Mouse (Mus musculus): Measurements from ENCODE around the gene Ceacam1.
A peak's percentile ranks its signal among the peaks of the same experiment; 100 is the strongest.
"Not testable (repeated sequence)": the region's sequence is repeated elsewhere in the genome, so short reads cannot be mapped to it uniquely, and the experiment has no call there.

The Ceacam1 gene

GRCm38 (mm10) chr7:25439978-25440815 is 37.2 kb downstream of the Ceacam1 start:
- no peak for DNase-seq (ENCODE audit: low spot score)

GRCm38 (mm10) chr7:25439124-25439822 is 38.1 kb downstream of the Ceacam1 start:
- DNase-seq (ENCODE audit: low spot score), result no peak

DNA sequence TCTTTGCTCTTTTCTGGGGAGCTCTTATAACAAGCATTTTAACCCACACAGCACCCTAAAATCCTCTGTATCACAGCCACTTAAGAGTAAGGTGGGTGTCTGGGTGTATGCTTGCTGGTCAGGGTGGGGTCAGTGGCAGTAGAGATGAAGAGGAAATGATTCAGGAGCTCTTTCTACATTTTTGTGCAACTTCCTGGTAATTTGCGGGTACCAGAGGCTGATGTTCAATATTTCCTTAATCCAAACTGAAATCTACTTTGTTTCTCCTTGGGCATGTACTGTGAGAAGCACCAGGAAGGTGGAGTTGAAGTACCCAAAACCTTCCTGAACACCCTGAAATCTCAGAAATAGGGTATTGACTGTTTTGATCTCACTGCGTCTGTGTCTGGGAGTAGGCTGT is 40.7 kb downstream of the Ceacam1 start:
- no peak for DNase-seq (ENCODE audit: low spot score)

DNA sequence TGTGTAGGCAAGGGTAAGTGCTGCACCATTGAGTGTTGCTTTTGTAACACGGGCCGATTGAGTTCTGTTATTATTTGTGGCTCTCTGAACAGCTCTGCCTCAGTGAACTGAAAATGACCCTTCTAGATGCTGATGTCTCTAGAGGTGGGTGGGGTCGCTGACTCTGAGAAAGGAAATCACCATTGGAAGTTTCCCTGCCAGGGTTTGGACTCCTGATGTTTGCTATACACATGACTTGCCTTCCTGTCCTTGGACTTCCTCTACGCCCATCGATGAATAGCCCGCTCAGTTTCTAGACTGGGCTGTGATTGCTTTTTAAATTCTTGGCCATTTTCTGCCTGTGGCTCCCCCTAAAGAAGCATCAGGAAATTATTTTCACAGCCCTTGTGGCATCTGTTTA is 41.2 kb downstream of the Ceacam1 start:
- no peak for DNase-seq (ENCODE audit: low spot score)

- DNase-seq (ENCODE audit: low spot score), result no peak
Measured at GRCm38 (mm10) chr7:25435546-25435851, 41.9 kb downstream of the Ceacam1 start.

- no peak for DNase-seq (ENCODE audit: low spot score)
Measured at GRCm38 (mm10) chr7:25434654-25435545, 42.5 kb downstream of the Ceacam1 start.

- no peak for DNase-seq (ENCODE audit: low spot score)
Measured at GRCm38 (mm10) chr7:25433781-25434560, 43.4 kb downstream of the Ceacam1 start.

DNA sequence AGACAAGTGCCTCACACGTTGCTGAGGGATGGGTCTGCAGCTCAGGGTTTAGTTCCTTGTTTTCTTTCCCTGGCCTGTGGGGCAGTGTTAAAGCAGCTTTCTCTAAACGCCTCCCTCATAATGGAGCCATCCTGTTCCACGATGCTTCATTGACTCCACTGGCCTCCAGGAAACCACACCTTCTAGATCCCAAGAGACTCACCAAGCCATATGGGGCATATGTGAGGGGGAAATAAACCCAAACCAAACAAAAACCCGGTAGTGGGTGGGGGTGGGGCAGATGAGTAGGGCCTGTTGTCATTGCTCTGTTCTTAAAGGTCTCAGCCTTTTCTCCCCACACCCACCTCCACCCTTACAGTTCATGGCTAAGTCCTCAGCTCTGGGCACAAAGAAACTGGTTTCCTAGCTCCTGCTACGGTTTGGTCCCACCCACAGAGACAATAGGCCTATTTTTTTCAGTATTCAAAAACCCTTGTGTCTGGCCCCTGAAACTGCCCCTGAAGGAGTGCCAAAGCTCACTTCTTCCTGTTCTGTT is 44.3 kb downstream of the Ceacam1 start:
- DNase-seq (ENCODE audit: low spot score), result no peak

DNA sequence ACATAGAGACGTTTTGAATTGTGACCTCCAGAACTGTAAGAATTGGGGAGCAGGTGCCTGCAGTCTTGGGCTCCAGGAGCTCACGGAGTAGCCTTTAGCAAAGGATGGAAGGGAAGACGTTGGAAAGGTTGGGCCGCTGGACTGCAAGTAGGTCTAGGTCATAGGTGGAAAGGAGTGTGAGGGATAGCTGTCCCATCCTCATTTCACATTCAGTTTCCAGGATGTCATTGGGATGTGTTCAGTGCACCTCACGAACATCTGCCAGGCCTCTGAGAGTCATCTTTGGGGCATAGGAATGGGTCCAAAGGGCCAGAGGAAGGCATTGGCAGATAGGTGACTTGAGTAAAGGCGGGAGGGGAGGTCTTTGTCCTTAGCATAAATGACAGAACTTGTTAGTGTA is 45.0 kb downstream of the Ceacam1 start:
- DNase-seq (ENCODE audit: low spot score), result no peak

DNA sequence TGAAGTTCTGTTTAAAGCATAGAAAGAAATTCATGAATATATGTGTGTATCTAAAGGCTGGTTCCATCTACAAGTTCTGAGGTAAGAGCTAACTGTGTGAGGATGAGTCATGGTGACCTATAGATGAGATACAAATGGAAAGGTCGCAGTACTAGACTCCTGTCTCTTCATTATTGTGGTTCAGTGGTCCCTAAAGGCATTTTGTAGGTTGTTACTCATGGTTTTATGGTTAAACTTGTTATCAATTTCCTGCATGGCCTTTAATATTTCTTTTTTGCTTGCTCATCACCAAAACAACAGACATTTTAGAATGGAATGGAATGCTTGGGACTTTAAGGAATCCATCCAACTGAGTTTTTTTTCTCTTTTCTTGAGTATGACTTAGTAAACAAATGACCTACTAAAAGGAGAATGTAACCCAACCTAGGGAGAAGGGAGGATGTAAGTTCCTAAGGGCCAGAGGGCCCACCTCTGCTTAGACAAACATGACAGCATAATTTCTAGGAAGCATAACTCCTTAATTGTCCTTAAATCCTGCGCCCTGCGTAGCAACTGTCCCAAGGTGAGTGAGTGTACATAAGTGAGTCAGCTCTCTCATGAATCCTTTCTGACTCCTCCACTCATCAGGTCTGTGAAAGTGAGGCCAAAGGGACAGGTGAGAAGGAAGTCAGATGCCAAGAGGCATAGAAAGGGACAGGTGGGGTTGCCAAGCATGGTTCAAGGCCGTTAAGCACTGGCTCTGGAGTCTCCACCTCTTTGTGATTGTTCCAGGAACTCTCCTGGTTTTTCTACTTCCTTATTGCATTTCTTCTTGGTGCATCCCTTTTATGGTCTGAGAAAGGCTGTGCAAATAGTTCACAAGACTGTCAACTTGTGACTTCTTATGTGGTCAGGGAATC is 47.3 kb downstream of the Ceacam1 start:
- DNase-seq (ENCODE audit: low spot score), result no peak

DNA sequence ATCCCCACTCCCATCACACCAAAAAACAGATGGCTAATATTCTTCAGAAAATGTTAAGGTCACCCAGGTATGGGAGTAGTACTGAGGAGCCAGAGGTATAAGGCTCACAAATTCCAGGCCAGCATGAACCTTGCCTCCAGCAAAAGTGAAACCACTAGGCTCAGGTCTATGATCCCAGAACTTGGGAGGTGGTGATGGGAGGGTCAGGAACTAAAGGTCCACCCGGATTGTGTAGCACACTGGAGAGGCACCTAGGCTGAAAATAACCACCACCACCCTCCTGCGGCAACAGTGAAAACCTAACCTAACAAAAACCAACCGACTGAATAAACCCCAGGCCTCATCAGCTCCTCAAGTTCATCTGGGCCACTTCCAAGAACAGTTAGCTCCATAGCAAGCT is 49.1 kb downstream of the Ceacam1 start:
- DNase-seq (ENCODE audit: low spot score), result no peak

DNA sequence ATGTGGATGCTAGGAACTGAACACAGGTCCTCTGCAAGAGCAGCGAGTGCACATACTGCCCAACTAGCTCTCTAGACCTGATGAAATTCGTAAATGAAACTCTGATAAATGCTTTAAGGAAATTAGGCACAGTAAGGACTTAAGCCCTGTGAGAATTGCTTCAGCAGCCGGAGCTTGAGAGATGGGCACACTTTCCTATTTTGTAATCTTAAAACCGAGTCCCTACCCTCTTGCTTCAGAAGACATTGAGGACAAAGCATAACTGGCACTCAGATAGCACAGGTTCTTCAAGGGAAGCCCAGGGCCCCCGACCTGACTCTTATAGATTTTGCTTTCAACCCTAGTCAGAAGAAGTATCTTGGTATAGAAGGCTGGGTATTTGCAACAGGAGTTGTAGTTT is 50.3 kb downstream of the Ceacam1 start:
- DNase-seq (ENCODE audit: low spot score), result no peak

DNA sequence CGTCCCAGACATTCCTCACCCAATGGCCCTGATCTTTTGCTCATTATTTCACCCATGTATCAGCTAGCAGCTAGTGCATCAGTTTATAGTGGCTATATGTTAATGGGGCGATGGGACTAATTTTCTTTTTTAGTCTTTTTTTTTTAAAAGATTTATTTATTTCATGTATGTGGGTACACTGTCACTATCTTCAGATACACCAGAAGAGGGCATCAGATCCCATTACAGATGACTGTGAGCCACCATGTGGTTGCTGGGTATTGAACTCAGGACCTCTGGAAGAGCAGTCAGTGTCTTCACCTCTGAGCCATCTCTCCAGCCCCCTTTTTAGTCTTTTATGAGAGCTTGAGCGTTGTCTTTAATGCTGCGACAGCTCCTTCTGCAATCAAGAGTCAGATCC is 51.0 kb downstream of the Ceacam1 start:
- DNase-seq (ENCODE audit: low spot score), result not testable (repeated sequence)

- peak; percentile 63 for DNase-seq (ENCODE audit: low spot score)
Measured at GRCm38 (mm10) chr7:25424429-25424828, 53.0 kb downstream of the Ceacam1 start.

- no peak for DNase-seq (ENCODE audit: low spot score)
Measured at GRCm38 (mm10) chr7:25422286-25422841, 55.0 kb downstream of the Ceacam1 start.

- DNase-seq (ENCODE audit: low spot score), result no peak
Measured at GRCm38 (mm10) chr7:25419943-25420342, 57.5 kb downstream of the Ceacam1 start.

GRCm38 (mm10) chr7:25419536-25419935 is 57.9 kb downstream of the Ceacam1 start:
- DNase-seq (ENCODE audit: low spot score), result no peak

DNA sequence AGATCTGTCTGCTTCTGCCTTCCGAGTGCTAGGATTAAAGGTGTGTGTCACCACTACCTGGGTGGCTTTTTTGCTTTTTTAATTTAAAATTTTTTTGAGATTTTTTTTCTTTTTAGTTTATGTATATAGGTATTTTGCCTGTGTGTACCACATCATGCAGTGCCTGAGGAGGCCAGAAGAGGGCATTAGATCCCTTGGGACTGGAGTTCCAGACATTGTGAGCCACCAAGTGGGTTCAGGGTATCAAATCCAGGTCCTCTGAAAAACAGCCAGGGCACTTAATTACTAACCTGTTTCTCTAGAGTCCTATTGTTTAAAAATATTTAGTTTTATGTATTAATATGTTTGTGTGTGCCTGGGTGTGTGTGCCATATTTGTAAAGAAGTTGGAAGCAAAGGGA is 59.8 kb downstream of the Ceacam1 start:
- DNase-seq (ENCODE audit: low spot score), result no peak

- no peak for DNase-seq (ENCODE audit: low spot score)
Measured at GRCm38 (mm10) chr7:25412833-25413441, 64.5 kb downstream of the Ceacam1 start, which contains the start of gene Cxcl17. TSS of gene Cxcl17 (minus strand) at chr7:25412886.

DNA sequence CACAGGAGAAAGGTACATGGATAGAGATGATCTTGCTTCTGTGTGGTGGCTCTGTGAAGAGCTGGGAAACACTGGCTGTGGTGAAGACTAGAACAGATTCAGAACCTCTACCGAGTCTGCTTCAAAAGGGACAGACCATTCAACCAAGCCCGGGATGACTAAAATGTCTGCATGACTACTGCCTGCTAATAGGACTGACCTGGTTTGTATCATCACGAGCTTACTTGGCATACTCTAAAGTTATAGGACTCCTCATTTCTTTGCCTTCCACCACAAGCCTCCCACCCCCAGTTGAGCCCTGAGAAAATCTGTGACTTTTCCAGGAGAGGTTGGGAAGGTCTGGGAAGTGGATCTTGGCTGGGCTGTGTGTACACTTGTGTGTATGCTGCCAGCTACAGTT is 65.5 kb downstream of the Ceacam1 start:
- DNase-seq (ENCODE audit: low spot score), result no peak

Data from spleen, adult 12 weeks (tissue).